Mouse (Mus musculus): ENCODE data around the gene Mlh1. TPM values are rescaled to one million over a fixed set of nuclear protein-coding genes. Genes with fewer than 3 reads are reported as not detected.
A peak's percentile ranks its signal among the peaks of the same experiment; 100 is the strongest.

Gene Mlh1
- polyA plus RNA-seq, 2 experiments: 33.5 to 52.2 TPM

DNA sequence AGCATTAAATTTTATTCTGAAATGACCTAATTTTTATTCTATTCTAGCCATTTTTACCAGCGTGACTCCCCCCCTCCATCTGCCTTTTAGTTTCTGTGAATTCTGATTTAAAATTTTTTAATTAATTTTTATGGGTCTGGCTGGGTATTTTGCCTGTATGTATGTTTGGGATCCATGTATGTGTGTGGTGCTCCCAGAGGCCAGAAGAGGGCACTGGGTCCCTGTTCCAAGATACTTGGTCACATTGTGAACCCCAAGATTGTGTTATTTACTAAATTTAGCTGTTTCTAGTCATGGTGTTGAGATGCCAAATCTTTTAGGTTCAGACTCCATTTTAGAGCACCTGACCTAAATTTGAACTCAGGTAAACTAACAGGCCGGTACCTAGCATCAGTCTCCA lies 14.9 kb upstream of the Mlh1 start:
- 63% methylated on average over 2 of the region's 2 CpGs for WGBS
- Histone ChIP-seq H3K4me3 (replicated peaks; ENCODE audit: low read length) (no peak overlapping the region), H3K4me1 (ENCODE audit: control insufficient read depth, insufficient read depth, low read length) (0 out of 2 replicates have a peak, but pooled peaks cover 6% of the 10 kb centered on the region), H3K27me3 (ENCODE audit: control insufficient read depth, insufficient read depth, low read length) (no peaks in the 10 kb centered on the region), H3K27ac (replicated peaks; ENCODE audit: low read depth, low read length) (no peak overlapping the region), H3K9ac (ENCODE audit: low read depth, low read length, severe bottlenecking) (no peak overlapping the region), H3K4me2 (replicated peaks; ENCODE audit: low read depth, low read length, severe bottlenecking) (no peak overlapping the region), H3K9me3 (ENCODE audit: control insufficient read depth, low read length) (no peaks in the 10 kb centered on the region), H3K36me3 (ENCODE audit: control insufficient read depth, insufficient read depth, low read length) (no peaks in the 10 kb centered on the region)
- no peak for ATAC-seq (ENCODE audit: low FRiP score, low read depth)
- no peak for DNase-seq (ENCODE audit: low spot score)
- no peak for TF ChIP-seq POLR2A (IDR thresholded peaks at IDR 0.05; ENCODE audit: borderline replicate concordance, extremely low read depth, insufficient read depth, insufficient read length)

DNA sequence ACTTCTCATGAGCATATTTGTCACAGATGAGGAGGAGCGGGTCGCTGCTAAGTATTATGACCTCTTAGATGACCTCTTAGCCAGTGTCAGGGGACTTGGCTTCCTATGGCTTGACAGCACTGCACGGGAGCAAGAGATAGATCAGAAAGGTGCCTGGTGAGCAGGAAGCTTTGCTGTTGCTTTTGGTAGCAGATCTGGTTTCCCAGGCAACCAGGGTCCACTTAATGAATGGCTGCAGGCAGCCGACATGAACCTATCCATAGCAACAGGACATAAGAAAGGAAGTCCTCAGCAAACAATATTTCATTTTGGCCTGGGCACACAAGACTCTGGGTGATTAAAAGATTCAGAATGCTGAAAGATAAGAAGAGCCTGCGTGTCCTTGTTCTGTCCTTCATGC lies 14.1 kb upstream of the Mlh1 start:
- ATAC-seq (ENCODE audit: low FRiP score, low read depth) (no peak), DNase-seq (ENCODE audit: low spot score) (no peak)
- H3K36me3 ChIP-seq (ENCODE audit: control insufficient read depth, insufficient read depth, low read length): no peaks in the 10 kb centered on the region
- no peak overlapping the region for H3K27ac ChIP-seq (replicated peaks; ENCODE audit: low read depth, low read length)
- no peaks in the 10 kb centered on the region for H3K27me3 ChIP-seq (ENCODE audit: control insufficient read depth, insufficient read depth, low read length)
- 26% methylated on average over 5 of the region's 5 CpGs for WGBS
- H3K4me1 ChIP-seq (ENCODE audit: control insufficient read depth, insufficient read depth, low read length): 0 out of 2 replicates have a peak, but pooled peaks cover 6% of the 10 kb centered on the region
- TF ChIP-seq POLR2A (IDR thresholded peaks at IDR 0.05; ENCODE audit: borderline replicate concordance, extremely low read depth, insufficient read depth, insufficient read length): no peak
- no peaks in the 10 kb centered on the region for H3K9me3 ChIP-seq (ENCODE audit: control insufficient read depth, low read length)
- H3K9ac ChIP-seq (ENCODE audit: low read depth, low read length, severe bottlenecking): no peak overlapping the region
- no peak overlapping the region for H3K4me2 ChIP-seq (replicated peaks; ENCODE audit: low read depth, low read length, severe bottlenecking)
- H3K4me3 ChIP-seq (replicated peaks; ENCODE audit: low read length): no peak overlapping the region

DNA sequence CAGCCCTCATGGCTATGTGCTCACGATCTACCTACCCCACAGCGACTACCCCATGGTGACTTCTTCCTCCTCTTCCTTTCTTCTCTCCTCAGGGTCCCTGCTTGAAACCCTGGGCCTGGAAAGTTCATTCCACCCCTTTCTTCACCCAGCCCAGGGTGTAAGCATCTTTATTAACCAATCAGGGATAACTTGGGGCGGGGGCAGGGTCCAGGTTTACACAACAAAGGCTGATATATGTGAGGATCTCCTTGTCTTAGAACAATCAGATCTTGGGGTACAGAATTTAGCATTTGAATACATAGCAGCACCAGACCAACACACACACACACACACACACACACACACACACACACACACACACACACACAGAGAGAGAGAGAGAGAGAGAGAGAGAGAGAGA lies 13.5 kb upstream of the Mlh1 start:
- ATAC-seq (ENCODE audit: low FRiP score, low read depth): no peak
- H3K4me2 ChIP-seq (replicated peaks; ENCODE audit: low read depth, low read length, severe bottlenecking): no peak overlapping the region
- H3K9ac ChIP-seq (ENCODE audit: low read depth, low read length, severe bottlenecking): no peak overlapping the region
- WGBS: 50% methylated on average over 3 of the region's 3 CpGs
- 0 out of 2 replicates have a peak, but pooled peaks cover 6% of the 10 kb centered on the region for H3K4me1 ChIP-seq (ENCODE audit: control insufficient read depth, insufficient read depth, low read length)
- no peaks in the 10 kb centered on the region for H3K27me3 ChIP-seq (ENCODE audit: control insufficient read depth, insufficient read depth, low read length)
- no peak overlapping the region for H3K4me3 ChIP-seq (replicated peaks; ENCODE audit: low read length)
- no peaks in the 10 kb centered on the region for H3K36me3 ChIP-seq (ENCODE audit: control insufficient read depth, insufficient read depth, low read length)
- no peak for DNase-seq (ENCODE audit: low spot score)
- no peak for TF ChIP-seq POLR2A (IDR thresholded peaks at IDR 0.05; ENCODE audit: borderline replicate concordance, extremely low read depth, insufficient read depth, insufficient read length)
- no peak overlapping the region for H3K27ac ChIP-seq (replicated peaks; ENCODE audit: low read depth, low read length)
- H3K9me3 ChIP-seq (ENCODE audit: control insufficient read depth, low read length): no peaks in the 10 kb centered on the region

DNA sequence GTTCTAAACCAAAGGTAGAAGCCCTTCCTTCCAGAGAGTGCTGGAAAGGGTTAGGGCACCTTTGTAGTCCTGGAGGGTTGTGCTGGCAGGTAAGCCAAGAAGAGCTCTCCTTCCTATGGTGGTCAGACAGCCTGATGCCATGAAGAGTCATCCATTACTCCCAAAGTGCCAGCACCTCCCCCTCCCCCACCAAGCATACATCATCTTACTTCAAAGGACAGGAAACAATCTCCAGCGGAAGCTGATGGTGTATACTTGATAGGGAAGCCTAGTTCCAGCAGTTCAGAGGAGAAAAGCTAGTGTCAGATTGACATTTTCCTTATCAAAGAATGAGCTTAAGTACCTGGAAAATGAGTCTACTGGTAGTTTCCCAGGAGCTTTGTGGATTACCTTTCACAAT lies 3.6 kb upstream of the Mlh1 start:
- Histone ChIP-seq H3K4me1 (ENCODE audit: control insufficient read depth, insufficient read depth, low read length) (peaks cover 33% of the 10 kb centered on the region), H3K36me3 (ENCODE audit: control insufficient read depth, insufficient read depth, low read length) (peaks cover 49% of the 10 kb centered on the region), H3K27me3 (ENCODE audit: control insufficient read depth, insufficient read depth, low read length) (no peaks in the 10 kb centered on the region), H3K4me2 (replicated peaks; ENCODE audit: low read depth, low read length, severe bottlenecking) (peak overlapping the region; percentile 82), H3K9ac (ENCODE audit: low read depth, low read length, severe bottlenecking) (no peak overlapping the region), H3K27ac (replicated peaks; ENCODE audit: low read depth, low read length) (no peak overlapping the region), H3K4me3 (replicated peaks; ENCODE audit: low read length) (peak overlapping the region; percentile 19), H3K9me3 (ENCODE audit: control insufficient read depth, low read length) (no peaks in the 10 kb centered on the region)
- TF ChIP-seq POLR2A (IDR thresholded peaks at IDR 0.05; ENCODE audit: borderline replicate concordance, extremely low read depth, insufficient read depth, insufficient read length): no peak
- ATAC-seq (ENCODE audit: low FRiP score, low read depth) (no peak), DNase-seq (ENCODE audit: low spot score) (no peak)
- 38% methylated on average over 1 of the region's 1 CpGs for WGBS

DNA sequence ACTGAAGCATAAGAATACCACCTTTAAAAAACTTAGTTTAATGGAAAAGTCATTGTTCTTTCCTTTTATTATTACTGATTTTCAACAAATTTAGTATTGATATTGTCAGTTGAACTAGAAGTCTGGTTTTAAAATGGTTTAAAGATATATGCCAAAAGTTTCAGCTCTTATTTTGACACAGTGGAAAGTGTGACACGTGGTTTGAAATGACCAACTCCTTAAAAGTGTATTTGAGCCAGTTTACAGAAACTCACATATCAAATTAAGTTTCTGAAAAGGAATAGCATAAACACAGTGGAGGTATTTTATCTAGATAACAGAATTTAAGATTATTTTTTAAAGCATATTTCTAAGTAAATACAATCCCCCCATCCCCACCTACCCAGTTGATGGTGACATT lies 2.4 kb upstream of the Mlh1 start:
- no peak for DNase-seq (ENCODE audit: low spot score)
- Histone ChIP-seq H3K36me3 (ENCODE audit: control insufficient read depth, insufficient read depth, low read length) (peaks cover 41% of the 10 kb centered on the region), H3K9me3 (ENCODE audit: control insufficient read depth, low read length) (no peaks in the 10 kb centered on the region), H3K9ac (ENCODE audit: low read depth, low read length, severe bottlenecking) (no peak overlapping the region), H3K4me2 (replicated peaks; ENCODE audit: low read depth, low read length, severe bottlenecking) (peak overlapping the region; percentile 82), H3K4me3 (replicated peaks; ENCODE audit: low read length) (0 out of 2 replicates have a peak overlapping the region, but pooled peaks have one; percentile 19), H3K4me1 (ENCODE audit: control insufficient read depth, insufficient read depth, low read length) (peaks cover 33% of the 10 kb centered on the region), H3K27ac (replicated peaks; ENCODE audit: low read depth, low read length) (no peak overlapping the region), H3K27me3 (ENCODE audit: control insufficient read depth, insufficient read depth, low read length) (no peaks in the 10 kb centered on the region)
- ATAC-seq (ENCODE audit: low FRiP score, low read depth): no peak
- TF ChIP-seq POLR2A (IDR thresholded peaks at IDR 0.05; ENCODE audit: borderline replicate concordance, extremely low read depth, insufficient read depth, insufficient read length): no peak
- WGBS: 81% methylated on average over 1 of the region's 1 CpGs

All from limb, embryonic 14.5 days (tissue).